Mouse (Mus musculus) limb, embryonic 12.5 days (tissue): ENCODE measurements at regions not wholly inside any gene's neighbourhood (a gene's known extent, or its start where the extent isn't known, plus 50 kb on each side); places are given as distances from the start of the nearest gene placed in this dataset.

Source experiments
- ATAC-seq: fragments of 200-750 bp; cut with Nextera tagmentation; 2 replicates; pipeline ENCODE4 v1.8.0; 2017; ENCODE audit warnings: low read depth, moderate TSS enrichment; ENCODE audit not compliant: insufficient number of reproducible peaks, insufficient read depth, low FRiP score, low TSS enrichment
- H3K27ac ChIP-seq: fragments of 300-500 bp; sonication (generic); 2 replicates; pipeline ENCODE4 v1.5.1; 2016; ENCODE audit warnings: mild to moderate bottlenecking, moderate library complexity
- H3K27me3 ChIP-seq: fragments of 300-500 bp; sonication (generic); 2 replicates; pipeline ENCODE4 v1.6.1; 2016; ENCODE audit warnings: mild to moderate bottlenecking, moderate library complexity
- H3K36me3 ChIP-seq: fragments of 300-500 bp; sonication (generic); 2 replicates; pipeline ENCODE4 v1.6.1; 2016; ENCODE audit warnings: mild to moderate bottlenecking, moderate library complexity
- H3K4me1 ChIP-seq: fragments of 300-500 bp; sonication (generic); replicated peaks from 2 replicates; pipeline ENCODE4 v1.6.1; 2016
- H3K4me2 ChIP-seq: fragments of 300-500 bp; sonication (generic); 2 replicates; pipeline ENCODE4 v1.6.1; 2016; ENCODE audit warnings: mild to moderate bottlenecking, moderate library complexity
- H3K4me3 ChIP-seq: fragments of 300-500 bp; sonication (generic); replicated peaks from 2 replicates; pipeline ENCODE4 v1.5.1; 2016; ENCODE audit warnings: mild to moderate bottlenecking
- H3K9ac ChIP-seq: fragments of 300-500 bp; sonication (generic); replicated peaks from 2 replicates; pipeline ENCODE4 v1.6.1; 2016; ENCODE audit warnings: mild to moderate bottlenecking, moderate library complexity
- H3K9me3 ChIP-seq: fragments of 300-500 bp; sonication (generic); 2 replicates; pipeline ENCODE4 v1.6.1; 2016; ENCODE audit warnings: mild to moderate bottlenecking, moderate library complexity
- WGBS: fragments of 180-500 bp; shearing (Covaris S2); methylation state at CpG from one replicate; pipeline ENCODE4 v1.1.7; 2016; 5-methylcytosine and 5-hydroxymethylcytosine counted together

- Histone ChIP-seq H3K4me2 (no peak overlapping the region), H3K27ac (no peak overlapping the region), H3K4me1 (peaks cover 7% of the 10 kb centered on the region; the same call in 1 of the 2 replicates), H3K9me3 (no peaks in the 10 kb centered on the region), H3K27me3 (no peaks in the 10 kb centered on the region), H3K9ac (no peak overlapping the region), H3K36me3 (no peaks in the 10 kb centered on the region), H3K4me3 (no peak overlapping the region)
- WGBS: 45% methylated on average over 4 of the region's 4 CpGs
- no peak for ATAC-seq
Observed at GRCm38 (mm10) chr2:142560896-142561500, 340.3 kb downstream of the Kif16b start.

GRCm38 (mm10) chr2:142560400-142560799, 340.9 kb downstream of the Kif16b start:
- H3K4me1 ChIP-seq: peaks cover 7% of the 10 kb centered on the region; the same call in 1 of the 2 replicates
- no peaks in the 10 kb centered on the region for H3K27me3 ChIP-seq
- H3K4me3 ChIP-seq: no peak overlapping the region
- no peak overlapping the region for H3K4me2 ChIP-seq
- peak; percentile 68 for ATAC-seq
- H3K9me3 ChIP-seq: no peaks in the 10 kb centered on the region
- no peak overlapping the region for H3K9ac ChIP-seq
- no peaks in the 10 kb centered on the region for H3K36me3 ChIP-seq
- H3K27ac ChIP-seq: no peak overlapping the region
- WGBS: 38% methylated on average over 3 of the region's 3 CpGs

- Histone ChIP-seq H3K4me1 (peaks cover 7% of the 10 kb centered on the region; the same call in 1 of the 2 replicates), H3K9me3 (no peaks in the 10 kb centered on the region), H3K36me3 (no peaks in the 10 kb centered on the region), H3K4me2 (no peak overlapping the region), H3K27ac (no peak overlapping the region), H3K27me3 (no peaks in the 10 kb centered on the region), H3K9ac (no peak overlapping the region), H3K4me3 (no peak overlapping the region)
- ATAC-seq: no peak
Observed at GRCm38 (mm10) chr2:142559946-142560345, 341.4 kb downstream of the Kif16b start.

GRCm38 (mm10) chr2:142554851-142555250, 346.5 kb downstream of the Kif16b start:
- Histone ChIP-seq H3K4me3 (no peak overlapping the region), H3K27ac (no peak overlapping the region), H3K9ac (no peak overlapping the region), H3K9me3 (no peaks in the 10 kb centered on the region), H3K27me3 (no peaks in the 10 kb centered on the region), H3K4me2 (no peak overlapping the region), H3K4me1 (no peaks in the 10 kb centered on the region), H3K36me3 (no peaks in the 10 kb centered on the region)
- 88% methylated on average over 2 of the region's 2 CpGs for WGBS
- no peak for ATAC-seq

- Histone ChIP-seq H3K27ac (no peak overlapping the region), H3K4me1 (no peaks in the 10 kb centered on the region), H3K4me2 (no peak overlapping the region), H3K9ac (no peak overlapping the region), H3K9me3 (no peaks in the 10 kb centered on the region), H3K4me3 (no peak overlapping the region), H3K27me3 (no peaks in the 10 kb centered on the region), H3K36me3 (no peaks in the 10 kb centered on the region)
- 78% methylated on average over 3 of the region's 3 CpGs for WGBS
- no peak for ATAC-seq
Observed at GRCm38 (mm10) chr2:142551690-142552089, 349.6 kb downstream of the Kif16b start.

- Histone ChIP-seq H3K9me3 (no peaks in the 10 kb centered on the region), H3K27me3 (no peaks in the 10 kb centered on the region), H3K4me1 (no peaks in the 10 kb centered on the region), H3K4me3 (no peak overlapping the region), H3K4me2 (no peak overlapping the region), H3K27ac (no peak overlapping the region), H3K9ac (no peak overlapping the region), H3K36me3 (no peaks in the 10 kb centered on the region)
- WGBS: 91% methylated on average over 4 of the region's 4 CpGs
- ATAC-seq: no peak
Observed at GRCm38 (mm10) chr2:142548766-142549165, 352.6 kb downstream of the Kif16b start.

- ATAC-seq: no peak
- no peaks in the 10 kb centered on the region for H3K36me3 ChIP-seq
- no peaks in the 10 kb centered on the region for H3K27me3 ChIP-seq
- 82% methylated on average over 6 of the region's 6 CpGs for WGBS
- no peak overlapping the region for H3K4me3 ChIP-seq
- no peak overlapping the region for H3K27ac ChIP-seq
- no peak overlapping the region for H3K4me2 ChIP-seq
- H3K4me1 ChIP-seq: no peaks in the 10 kb centered on the region
- H3K9ac ChIP-seq: no peak overlapping the region
- H3K9me3 ChIP-seq: no peaks in the 10 kb centered on the region
Observed at GRCm38 (mm10) chr2:142544937-142545336, 356.4 kb downstream of the Kif16b start.

GRCm38 (mm10) chr2:142539980-142540379, 361.4 kb downstream of the Kif16b start:
- 59% methylated on average over 1 of the region's 1 CpGs for WGBS

GRCm38 (mm10) chr2:142533555-142533954, 367.8 kb downstream of the Kif16b start:
- no peak overlapping the region for H3K4me2 ChIP-seq
- no peak for ATAC-seq
- WGBS: 94% methylated on average over 8 of the region's 8 CpGs

More at GRCm38 (mm10) chr2:142539980-142540379, 361.4 kb downstream of the Kif16b start:
- H3K4me2 ChIP-seq: no peak overlapping the region
- no peak for ATAC-seq
- no peaks in the 10 kb centered on the region for H3K27me3 ChIP-seq
- no peaks in the 10 kb centered on the region for H3K36me3 ChIP-seq
- H3K4me1 ChIP-seq: no peaks in the 10 kb centered on the region
- H3K4me3 ChIP-seq: no peak overlapping the region
- H3K9me3 ChIP-seq: no peaks in the 10 kb centered on the region
- H3K9ac ChIP-seq: no peak overlapping the region
- H3K27ac ChIP-seq: no peak overlapping the region

GRCm38 (mm10) chr2:142522471-142522870, 378.9 kb downstream of the Kif16b start:
- Histone ChIP-seq H3K9me3 (no peaks in the 10 kb centered on the region), H3K4me2 (no peak overlapping the region), H3K27ac (no peak overlapping the region), H3K9ac (no peak overlapping the region), H3K36me3 (no peaks in the 10 kb centered on the region), H3K4me1 (no peaks in the 10 kb centered on the region), H3K4me3 (no peak overlapping the region), H3K27me3 (no peaks in the 10 kb centered on the region)
- ATAC-seq: no peak
- WGBS: 90% methylated on average over 5 of the region's 5 CpGs

More at GRCm38 (mm10) chr2:142533555-142533954, 367.8 kb downstream of the Kif16b start:
- H3K27ac ChIP-seq: no peak overlapping the region
- H3K9me3 ChIP-seq: no peaks in the 10 kb centered on the region
- no peak overlapping the region for H3K9ac ChIP-seq
- no peaks in the 10 kb centered on the region for H3K4me1 ChIP-seq
- no peaks in the 10 kb centered on the region for H3K27me3 ChIP-seq
- H3K4me3 ChIP-seq: no peak overlapping the region
- H3K36me3 ChIP-seq: no peaks in the 10 kb centered on the region

GRCm38 (mm10) chr2:142517731-142518130, 383.6 kb downstream of the Kif16b start:
- no peak overlapping the region for H3K9ac ChIP-seq
- no peaks in the 10 kb centered on the region for H3K27me3 ChIP-seq
- H3K4me1 ChIP-seq: no peaks in the 10 kb centered on the region
- no peak overlapping the region for H3K4me3 ChIP-seq
- WGBS: 87% methylated on average over 3 of the region's 3 CpGs
- H3K27ac ChIP-seq: no peak overlapping the region
- no peaks in the 10 kb centered on the region for H3K36me3 ChIP-seq
- no peak overlapping the region for H3K4me2 ChIP-seq
- no peak for ATAC-seq
- no peaks in the 10 kb centered on the region for H3K9me3 ChIP-seq

- Histone ChIP-seq H3K9me3 (no peaks in the 10 kb centered on the region), H3K36me3 (no peaks in the 10 kb centered on the region), H3K9ac (no peak overlapping the region), H3K4me2 (no peak overlapping the region), H3K27ac (no peak overlapping the region), H3K4me3 (no peak overlapping the region), H3K4me1 (no peaks in the 10 kb centered on the region), H3K27me3 (no peaks in the 10 kb centered on the region)
- ATAC-seq: no peak
- WGBS: 77% methylated on average over 1 of the region's 1 CpGs
Observed at GRCm38 (mm10) chr2:142505216-142505615, 396.1 kb downstream of the Kif16b start.
